Mouse (Mus musculus): ENCODE data around the gene Sgsm2.

Gene Sgsm2

DNA sequence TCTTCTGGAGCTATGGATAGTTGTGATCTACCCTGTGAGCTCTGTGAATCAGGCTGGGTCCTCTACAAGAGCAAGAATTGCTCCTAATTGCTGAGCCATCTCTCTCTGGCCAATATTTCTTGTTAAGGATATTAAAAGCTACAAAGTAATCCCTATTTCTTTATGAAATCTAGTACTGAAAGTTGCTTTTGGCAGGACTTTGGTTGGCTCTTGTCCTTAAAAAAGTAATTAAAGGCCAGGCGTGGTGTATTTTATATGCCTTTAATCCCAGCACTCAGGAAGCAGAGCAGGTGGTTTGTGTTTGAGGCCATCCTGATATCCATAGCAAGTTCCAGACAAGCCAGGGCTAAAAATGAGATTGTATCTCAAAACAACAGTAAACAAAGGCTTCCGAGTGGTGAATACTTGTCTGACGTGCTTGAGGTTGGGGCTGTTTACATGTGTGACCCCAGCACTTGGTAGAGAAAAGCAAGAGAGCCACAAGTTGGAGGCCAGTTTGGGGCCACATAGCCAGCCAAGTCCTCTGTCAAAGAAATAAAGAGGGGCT is 92.7 kb downstream of the Sgsm2 start:
- in situ Hi-C loops (cut with MboI, MseI), result no loop called here

DNA sequence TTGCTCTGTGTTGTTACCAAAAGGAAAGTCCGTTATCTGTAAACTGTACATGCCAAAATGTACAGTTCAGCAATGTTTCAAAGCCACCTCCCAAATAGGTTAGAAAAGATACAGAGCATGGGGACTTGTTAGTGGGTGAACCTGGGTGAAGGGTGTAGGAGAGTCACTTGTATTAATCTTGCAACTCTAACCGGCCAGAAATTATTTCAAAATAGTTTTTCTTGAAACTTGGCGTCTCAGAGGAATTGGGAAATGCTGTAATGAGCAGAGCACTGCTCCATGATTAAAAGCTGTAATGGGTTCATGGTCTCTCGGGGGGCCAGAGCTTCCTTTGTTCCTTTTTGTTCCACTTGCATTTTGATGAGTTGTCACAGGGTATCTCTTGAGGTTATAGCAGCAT is 96.2 kb downstream of the Sgsm2 start:
- in situ Hi-C loops (cut with MboI, MseI), result no loop called here

Data from T-helper 1 cell (primary cell).